Mouse (Mus musculus) spleen, adult 2 months (tissue): ENCODE measurements at regions not wholly inside any gene's neighbourhood (a gene's known extent, or its start where the extent isn't known, plus 50 kb on each side); places are given as distances from the start of the nearest gene placed in this dataset.

Experiments used
- DNase-seq, 2 experiments: peaks; one replicate each; pipeline versions ENCODE4 v3.0.0 to v3.0.0-alpha.2; 2012 to 2021; ENCODE audit warnings: low spot score in 2 of 2, low read depth in 1 of 2
- H3K27ac ChIP-seq: fragments of 200-500 bp; 2 replicates; pipeline ENCODE4 v1.5.1; 2012; ENCODE audit warnings: low read length, inconsistent platforms; ENCODE audit not compliant: insufficient read depth
- H3K27me3 ChIP-seq: fragments of 200-500 bp; 2 replicates; pipeline ENCODE4 v1.6.1; 2012; ENCODE audit warnings: mild to moderate bottlenecking, moderate library complexity, low read length, inconsistent platforms; ENCODE audit not compliant: control insufficient read depth, insufficient read depth
- H3K36me3 ChIP-seq: fragments of 200-500 bp; 2 replicates; pipeline ENCODE4 v1.6.1; 2012; ENCODE audit warnings: mild to moderate bottlenecking, low read length, inconsistent platforms; ENCODE audit not compliant: control insufficient read depth, insufficient read depth
- H3K4me1 ChIP-seq: fragments of 200-500 bp; 2 replicates; pipeline ENCODE4 v1.6.1; 2011; ENCODE audit warnings: inconsistent platforms; ENCODE audit not compliant: control insufficient read depth, insufficient read depth, insufficient read length
- H3K4me3 ChIP-seq: fragments of 200-500 bp; 2 replicates; pipeline ENCODE4 v1.5.1; 2011; ENCODE audit warnings: mild to moderate bottlenecking, inconsistent platforms; ENCODE audit not compliant: insufficient read depth, insufficient read length; ENCODE audit errors: extremely low read depth
- CTCF ChIP-seq: fragments of 200-500 bp; IDR thresholded peaks from 2 replicates; pipeline ENCODE4 v1.5.1; 2011; ENCODE audit warnings: mild to moderate bottlenecking, inconsistent platforms; ENCODE audit not compliant: insufficient read depth, insufficient read length, insufficient replicate concordance; ENCODE audit errors: extremely low read depth
- POLR2A ChIP-seq: fragments of 200-500 bp; IDR thresholded peaks from 2 replicates; pipeline ENCODE4 v1.6.1; 2011; ENCODE audit warnings: low read depth, low read length, inconsistent platforms
- WGBS: fragments of 180-500 bp; shearing (Covaris S2); methylation state at CpG from one replicate; pipeline ENCODE4 v1.1.7; 2018; 5-methylcytosine and 5-hydroxymethylcytosine counted together

DNA sequence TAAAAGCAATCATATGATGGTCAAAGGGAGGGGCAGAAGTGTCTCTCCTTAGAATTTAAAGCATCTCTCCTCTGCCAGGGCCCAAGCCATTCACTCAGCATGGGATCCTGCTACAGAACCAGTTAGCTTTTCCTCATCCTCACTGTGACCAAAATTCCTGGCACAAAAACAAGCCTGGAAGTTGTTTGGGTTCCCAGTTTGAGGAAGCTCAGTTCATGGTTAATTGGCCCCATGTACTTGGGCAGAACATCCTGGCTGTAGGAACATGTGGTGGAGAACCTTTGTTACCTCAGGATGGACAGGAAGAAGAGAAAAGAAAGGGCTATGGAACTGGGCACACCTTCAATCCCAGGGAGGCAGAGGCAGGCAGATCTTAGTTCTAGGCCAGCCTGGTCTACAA, 52.4 kb upstream of the Mfge8 start:
- no peak for DNase-seq
- no peak overlapping the region for H3K27ac ChIP-seq
- H3K4me3 ChIP-seq = no peak overlapping the region
- no peaks in the 10 kb centered on the region for H3K4me1 ChIP-seq
- TF ChIP-seq CTCF = no peak
- TF ChIP-seq POLR2A = no peak
- H3K36me3 ChIP-seq = no peaks in the 10 kb centered on the region
- H3K27me3 ChIP-seq = no peaks in the 10 kb centered on the region

DNA sequence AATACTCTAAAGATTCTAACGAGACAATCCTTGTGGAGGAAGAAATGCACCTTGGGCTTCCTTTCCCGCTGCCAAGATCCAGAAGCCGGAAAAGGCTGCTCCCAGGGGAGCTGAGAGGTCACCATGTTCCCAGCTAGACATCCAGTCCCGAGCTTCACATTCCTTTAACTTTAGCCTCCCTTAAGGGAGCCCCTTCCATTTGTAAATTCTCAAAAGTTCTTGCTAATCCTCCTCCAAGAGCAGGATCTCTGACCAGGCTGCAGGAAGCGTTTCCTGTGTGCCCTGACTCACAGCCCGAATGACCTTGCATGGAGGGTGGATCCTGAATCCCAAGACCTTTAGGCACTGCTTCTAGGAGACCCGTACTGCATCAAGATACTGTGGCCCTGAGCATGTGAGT, 53.5 kb upstream of the Mfge8 start:
- 68% methylated on average over 7 of the region's 7 CpGs for WGBS
- H3K27ac ChIP-seq = peak overlapping the region; percentile 45
- no peak for DNase-seq

DNA sequence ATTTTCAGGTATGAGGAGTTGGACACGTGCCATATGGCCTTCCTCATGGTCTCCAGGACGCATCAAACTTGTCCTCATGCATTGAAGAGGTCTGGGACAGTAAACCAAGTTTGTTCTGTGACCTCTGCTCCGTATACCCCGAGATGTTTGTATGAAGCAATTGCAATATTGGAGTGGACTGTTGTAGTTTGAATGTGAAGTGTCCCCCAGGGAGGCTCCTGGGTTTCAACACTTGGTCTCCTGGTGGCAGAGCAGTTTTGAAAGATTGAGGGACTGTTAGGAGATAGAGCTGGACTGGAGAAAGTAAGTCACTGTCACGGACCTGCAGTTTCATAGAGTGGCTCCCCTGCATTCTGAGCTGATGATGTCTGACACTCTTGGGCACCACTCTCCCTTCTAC, 54.6 kb upstream of the Mfge8 start:
- H3K4me3 ChIP-seq = no peak overlapping the region
- H3K27ac ChIP-seq = no peak overlapping the region
- H3K27me3 ChIP-seq = no peaks in the 10 kb centered on the region
- TF ChIP-seq POLR2A = no peak
- TF ChIP-seq CTCF = no peak
- H3K36me3 ChIP-seq = no peaks in the 10 kb centered on the region
- H3K4me1 ChIP-seq = no peaks in the 10 kb centered on the region
- DNase-seq = no peak
- WGBS = 80% methylated on average over 5 of the region's 5 CpGs

More for the DNA sequence above, 53.5 kb upstream of the Mfge8 start:
- no peaks in the 10 kb centered on the region for H3K27me3 ChIP-seq
- no peak for TF ChIP-seq CTCF
- no peak for TF ChIP-seq POLR2A
- H3K4me1 ChIP-seq = no peaks in the 10 kb centered on the region
- H3K36me3 ChIP-seq = no peaks in the 10 kb centered on the region
- H3K4me3 ChIP-seq = no peak overlapping the region

DNA sequence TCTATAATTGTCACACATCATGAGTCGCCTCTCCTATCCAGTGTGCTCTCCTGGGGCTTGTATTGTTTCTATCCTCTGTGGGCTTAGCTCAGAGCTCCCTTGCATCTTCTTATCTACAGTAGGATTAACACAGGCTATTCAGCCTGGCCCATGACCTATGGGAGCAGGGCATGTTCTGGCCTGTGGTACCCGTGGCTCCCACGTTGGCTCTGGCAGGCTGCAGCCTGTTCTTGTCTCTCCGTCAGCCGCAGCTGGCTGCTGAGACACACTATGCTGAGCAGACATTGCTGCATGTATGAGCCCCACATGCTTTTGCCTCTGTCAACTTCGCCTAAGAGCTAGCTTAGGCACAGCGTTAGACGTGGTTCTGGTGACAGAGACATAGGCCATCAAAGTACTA, 58.3 kb upstream of the Mfge8 start:
- no peak overlapping the region for H3K4me3 ChIP-seq
- peaks cover 4% of the 10 kb centered on the region; the same call in 1 of the 2 replicates for H3K27me3 ChIP-seq
- no peak overlapping the region for H3K27ac ChIP-seq
- no peak for DNase-seq
- H3K4me1 ChIP-seq = no peaks in the 10 kb centered on the region
- no peak for TF ChIP-seq CTCF
- TF ChIP-seq POLR2A = no peak
- H3K36me3 ChIP-seq = no peaks in the 10 kb centered on the region
- WGBS = 83% methylated on average over 8 of the region's 8 CpGs

DNA sequence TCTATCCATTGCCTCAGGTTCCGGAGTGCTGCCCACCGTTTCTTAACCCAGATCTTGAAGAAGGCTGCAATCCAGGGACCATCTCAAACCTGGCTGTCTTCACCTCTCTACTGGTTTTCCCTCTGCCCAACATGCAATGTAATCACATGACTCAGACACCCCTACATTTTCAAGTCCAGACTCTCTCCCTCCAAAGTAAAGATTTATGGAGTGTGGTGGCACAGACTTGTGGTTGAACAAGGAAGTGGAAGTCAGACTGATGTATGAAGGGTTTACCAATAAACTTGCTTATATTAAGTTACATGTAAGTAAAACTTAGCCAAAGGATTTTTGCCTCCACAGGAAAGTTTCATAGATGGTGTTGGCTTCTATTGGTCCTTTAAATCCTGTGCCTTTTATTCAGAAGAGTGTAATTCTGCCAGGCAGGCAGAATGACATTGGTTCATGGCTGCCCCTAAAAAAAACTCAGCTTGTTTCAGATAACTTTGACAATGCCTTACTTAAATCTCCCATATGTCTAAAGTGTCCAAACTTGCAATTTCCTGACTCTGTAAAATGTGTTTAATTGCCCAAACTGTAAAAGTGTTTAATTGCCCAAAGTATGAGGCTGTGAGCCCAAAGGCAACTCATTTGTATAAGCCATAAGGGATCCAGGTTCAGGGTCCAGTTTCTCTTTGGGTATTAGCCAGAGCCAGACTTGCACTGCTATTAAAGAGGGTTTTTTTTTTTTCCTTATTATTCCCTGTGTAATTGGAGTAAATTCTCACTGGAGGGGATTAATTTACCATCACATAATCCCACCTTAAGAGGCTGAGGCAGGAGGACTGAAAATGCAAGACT, 61.7 kb upstream of the Mfge8 start:
- H3K4me3 ChIP-seq = no peak overlapping the region
- DNase-seq = no peak
- H3K4me1 ChIP-seq = no peaks in the 10 kb centered on the region
- 83% methylated on average over 2 of the region's 2 CpGs for WGBS
- no peaks in the 10 kb centered on the region for H3K36me3 ChIP-seq
- H3K27ac ChIP-seq = no peak overlapping the region
- H3K27me3 ChIP-seq = peaks cover 4% of the 10 kb centered on the region; the same call in 1 of the 2 replicates
- TF ChIP-seq POLR2A (no peak), CTCF (no peak)

DNA sequence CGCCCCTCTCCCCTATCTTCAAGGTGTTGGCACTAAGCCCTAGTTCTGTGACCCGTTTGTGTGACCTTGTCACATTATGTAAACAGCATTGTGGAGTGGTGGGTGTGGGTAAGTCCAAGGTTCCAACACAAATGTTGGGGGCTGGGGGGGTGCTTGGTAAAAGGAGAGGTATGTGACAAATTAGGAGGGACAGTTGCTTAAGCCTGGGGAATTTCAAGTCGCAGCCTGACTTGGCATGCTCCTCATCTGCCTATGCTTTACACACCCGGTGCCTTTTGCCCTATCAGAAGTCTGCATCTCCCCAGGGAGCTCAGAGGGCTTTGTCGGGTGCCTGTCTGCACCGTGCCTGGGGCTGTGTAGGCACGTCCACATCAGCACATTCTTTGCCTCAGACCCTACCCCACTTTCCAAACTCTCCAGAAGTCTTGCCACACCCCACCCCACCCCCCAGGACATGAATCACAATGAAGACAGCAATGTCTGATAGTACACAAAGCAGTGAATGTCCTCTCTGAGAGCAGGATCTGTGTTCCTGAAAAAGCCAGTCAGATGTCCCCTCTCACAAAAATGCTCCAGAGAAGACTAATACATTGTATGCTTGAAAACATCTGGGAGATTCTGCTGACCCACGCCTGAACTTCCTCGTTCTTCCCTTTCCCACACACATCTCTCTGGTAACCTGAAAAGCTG, 61.6 kb upstream of the Abhd2 start:
- Histone ChIP-seq H3K27ac (no peak overlapping the region), H3K4me3 (no peak overlapping the region), H3K4me1 (no peaks in the 10 kb centered on the region), H3K27me3 (peaks cover 4% of the 10 kb centered on the region; the same call in 1 of the 2 replicates), H3K36me3 (no peaks in the 10 kb centered on the region)
- no peak for DNase-seq
- no peak for TF ChIP-seq POLR2A
- no peak for TF ChIP-seq CTCF
- WGBS = 21% methylated on average over 9 of the region's 9 CpGs

DNA sequence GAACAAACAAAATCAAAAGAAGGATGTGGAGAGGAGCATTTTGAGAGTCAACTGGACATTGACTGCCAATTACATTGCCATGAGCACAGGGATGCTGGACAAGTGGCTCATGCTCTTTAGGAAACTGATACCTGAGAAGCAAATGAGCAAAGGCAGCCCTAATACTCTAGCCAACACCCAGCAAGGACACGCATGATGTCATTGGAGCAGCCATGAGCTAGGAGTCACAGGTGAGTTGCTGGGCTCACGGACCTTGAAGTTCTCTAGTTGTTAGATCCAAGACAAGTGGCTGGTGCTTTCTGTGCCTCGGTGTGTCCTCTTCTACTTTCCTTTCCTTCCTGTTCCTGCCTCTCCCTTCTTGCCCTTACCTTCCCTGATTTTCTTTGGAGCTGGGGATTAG, 60.8 kb upstream of the Abhd2 start:
- Histone ChIP-seq H3K27ac (no peak overlapping the region), H3K36me3 (no peaks in the 10 kb centered on the region), H3K4me3 (no peak overlapping the region), H3K4me1 (no peaks in the 10 kb centered on the region), H3K27me3 (peaks cover 4% of the 10 kb centered on the region; the same call in 1 of the 2 replicates)
- 87% methylated on average over 3 of the region's 3 CpGs for WGBS
- no peak for TF ChIP-seq POLR2A
- no peak for DNase-seq
